Mouse (Mus musculus): Measurements from ENCODE around the gene Tnni2. TPM values are rescaled to one million over a fixed set of nuclear protein-coding genes. Genes with fewer than 3 reads are reported as not detected.

The Tnni2 gene
- polyA plus RNA-seq, 1 experiment, result 1.7 TPM

DNA sequence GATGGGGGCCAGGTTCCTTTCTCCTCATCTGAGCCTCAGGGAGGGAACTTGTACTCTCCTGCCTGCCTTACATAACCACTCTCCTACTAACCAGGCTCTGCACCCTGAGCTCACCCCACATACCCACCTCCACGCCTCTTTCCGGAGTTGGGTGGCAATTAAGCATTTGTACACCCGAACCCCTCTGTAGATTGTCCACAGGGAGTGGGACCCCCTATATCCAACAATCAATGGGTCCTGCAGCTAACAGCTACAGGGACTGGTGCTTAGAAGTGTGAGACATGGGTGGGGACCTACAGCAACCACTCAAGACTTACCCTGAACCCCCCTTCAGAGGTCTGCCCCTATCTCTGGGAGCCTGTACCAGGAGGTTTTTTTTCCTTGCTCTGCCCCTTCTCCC lies 39.1 kb downstream of the Tnni2 start:
- DNase-seq (ENCODE audit: extremely low spot score in 1 of 2, low spot score in 1 of 2), result no peak

DNA sequence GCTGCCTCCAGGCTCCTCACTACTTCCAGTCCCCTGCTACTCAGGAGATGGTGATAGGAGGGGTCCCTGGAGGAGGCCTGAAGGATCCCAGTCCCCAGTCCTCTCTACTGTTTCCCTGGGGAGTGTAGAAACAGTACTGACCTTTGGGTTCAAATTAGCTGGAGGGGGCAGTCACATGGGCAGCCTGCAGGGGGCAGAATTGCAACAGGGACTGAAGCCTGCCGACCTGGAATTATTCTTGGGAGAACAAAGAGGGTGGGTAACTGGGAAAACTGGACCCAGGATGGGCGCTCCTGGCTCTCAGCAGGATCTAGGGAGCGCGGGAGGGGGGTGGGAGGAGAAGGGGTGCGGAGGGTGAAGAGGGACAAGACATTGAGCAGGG lies 39.6 kb downstream of the Tnni2 start:
- DNase-seq (ENCODE audit: extremely low spot score in 1 of 2, low spot score in 1 of 2), result peak in 1 of 2 experiments; percentile 42

DNA sequence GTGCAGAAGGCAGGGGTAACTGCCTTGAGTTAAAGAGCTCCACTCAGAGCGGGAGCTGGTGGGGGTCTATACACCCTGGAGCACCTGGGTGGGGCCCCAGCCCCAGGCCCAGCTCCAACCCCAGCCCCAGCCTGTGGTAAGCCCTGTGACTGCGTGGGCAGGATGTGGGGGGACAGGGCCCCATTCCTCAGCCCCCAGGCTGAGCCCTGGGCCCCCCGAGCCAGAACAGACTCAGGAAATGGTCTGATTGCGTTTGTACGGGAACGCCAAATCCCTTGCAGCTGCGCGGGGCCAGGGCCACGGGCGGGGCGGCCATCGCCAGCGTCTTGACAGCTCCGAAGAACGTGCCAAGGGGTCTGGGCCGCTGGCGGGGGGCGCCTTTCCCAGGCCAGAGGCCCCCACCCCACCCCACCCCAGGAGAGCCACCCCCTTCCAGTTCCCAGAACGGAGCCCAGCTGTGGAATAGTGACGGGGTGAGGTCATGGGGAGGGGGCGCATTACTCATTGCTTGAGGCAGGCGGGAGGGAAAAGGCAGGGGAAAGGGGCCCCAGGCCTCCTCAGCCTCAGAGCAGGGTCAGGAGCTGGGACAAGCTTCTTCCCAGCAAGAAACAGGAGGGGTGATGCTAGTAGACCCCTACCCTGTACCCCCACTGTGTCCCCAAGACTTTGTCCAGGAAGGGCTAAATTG lies 40.1 kb downstream of the Tnni2 start:
- DNase-seq (ENCODE audit: extremely low spot score in 1 of 2, low spot score in 1 of 2), result no peak

DNA sequence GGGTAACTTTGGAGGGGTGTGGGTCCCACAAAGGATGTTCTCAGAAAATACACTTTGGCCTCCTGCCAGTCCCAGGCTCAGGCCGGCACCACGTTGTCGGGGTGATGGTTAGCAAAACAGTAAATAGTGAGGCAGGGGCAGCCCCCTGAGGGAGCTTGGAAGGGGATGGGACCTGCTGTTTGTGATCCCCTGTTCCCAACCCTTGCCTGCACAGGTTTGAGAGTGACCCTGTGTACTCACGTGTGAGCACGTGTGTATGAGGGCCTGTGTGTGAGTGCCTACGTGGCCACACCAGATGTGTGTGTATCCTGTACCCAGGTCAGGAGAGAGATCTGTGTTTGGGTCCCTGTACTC lies 40.6 kb downstream of the Tnni2 start:
- no peak for DNase-seq (ENCODE audit: extremely low spot score in 1 of 2, low spot score in 1 of 2)

DNA sequence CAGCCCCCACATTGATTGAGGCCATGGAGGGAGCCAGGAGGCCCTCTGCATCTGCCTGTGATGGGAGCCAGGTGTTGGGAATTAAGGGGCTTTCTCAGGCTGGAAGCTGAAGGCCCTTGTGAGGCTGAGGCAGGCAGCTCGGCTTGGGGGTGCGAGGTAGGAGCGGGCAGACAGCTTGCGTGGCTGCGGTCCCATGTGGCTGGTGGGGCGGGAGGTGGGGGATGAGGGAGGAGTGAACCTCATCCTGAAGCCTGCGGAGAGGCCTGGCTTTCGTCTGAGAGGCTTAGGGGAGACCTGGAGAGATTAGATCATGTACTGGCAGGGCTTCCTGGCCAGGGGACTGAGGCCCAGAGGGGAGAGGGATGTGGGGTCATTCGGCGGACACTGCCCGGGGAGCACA lies 41.5 kb downstream of the Tnni2 start:
- DNase-seq (ENCODE audit: extremely low spot score in 1 of 2, low spot score in 1 of 2), result no peak

DNA sequence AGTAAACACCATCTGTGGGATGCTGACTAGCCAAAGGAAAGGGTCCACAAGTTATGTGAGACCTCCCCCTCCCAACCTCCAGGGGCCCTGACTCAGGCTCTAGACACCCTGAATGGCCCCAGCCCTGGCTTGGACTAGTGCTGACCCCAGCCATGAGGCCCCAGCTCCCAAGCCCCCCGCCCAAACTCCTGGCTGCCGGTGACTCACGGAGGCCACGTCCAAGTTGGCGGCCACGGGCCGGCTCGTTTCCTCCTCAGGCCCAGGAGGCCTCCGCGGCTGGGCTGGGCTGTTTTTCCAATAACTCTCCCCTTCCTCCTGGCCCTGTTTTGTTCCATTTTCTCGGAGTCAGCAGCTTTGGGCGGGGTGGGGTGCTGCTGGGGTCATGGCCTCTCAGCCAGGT lies 43.2 kb downstream of the Tnni2 start:
- DNase-seq (ENCODE audit: extremely low spot score in 1 of 2, low spot score in 1 of 2), result no peak

DNA sequence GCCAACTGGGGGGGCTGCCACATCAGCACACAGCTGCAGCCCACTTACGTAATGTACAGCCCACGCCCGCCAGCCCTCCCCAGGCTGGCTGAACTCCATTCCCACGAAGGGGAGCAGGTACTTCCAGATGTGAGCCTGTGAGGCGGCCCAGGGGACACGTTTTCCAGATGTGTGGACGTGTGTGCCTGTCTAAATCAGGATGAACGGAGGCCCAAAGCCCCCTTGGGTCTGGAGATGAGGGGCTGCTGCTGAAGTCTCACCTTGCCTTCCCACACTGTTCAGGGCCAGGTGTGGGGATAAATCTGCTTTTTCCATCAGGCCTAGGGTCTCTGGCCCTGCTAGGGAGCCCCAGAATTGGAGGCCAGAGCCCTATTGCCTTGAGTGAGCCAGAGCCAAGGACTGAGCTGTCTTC lies 45.1 kb downstream of the Tnni2 start:
- no peak for DNase-seq (ENCODE audit: extremely low spot score in 1 of 2, low spot score in 1 of 2)

DNA sequence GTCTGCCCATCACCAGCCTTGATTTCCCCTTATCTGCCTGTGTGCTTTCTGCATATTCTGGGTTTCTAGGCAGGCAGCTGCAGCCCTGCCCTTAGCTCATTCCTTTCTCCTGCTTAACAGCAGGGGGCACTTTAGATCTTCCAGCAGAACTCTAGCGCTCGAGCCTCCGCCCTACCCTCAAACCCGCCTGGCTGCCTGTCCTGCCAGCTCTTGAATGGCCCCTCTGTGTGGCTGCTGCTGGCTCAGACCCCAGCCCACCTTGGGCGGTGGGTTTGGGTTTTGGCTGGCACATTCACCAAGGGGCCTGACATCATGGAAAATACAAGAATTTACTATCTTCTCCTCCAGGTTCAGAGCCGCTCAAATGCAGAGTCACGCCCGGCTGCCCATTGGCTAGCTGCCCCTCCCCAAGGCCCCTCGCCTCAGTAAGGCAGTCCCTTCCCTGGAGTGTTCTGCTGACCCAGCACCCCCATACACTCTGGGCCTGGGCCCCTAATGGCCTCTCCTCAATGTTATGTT lies 45.8 kb downstream of the Tnni2 start:
- DNase-seq (ENCODE audit: extremely low spot score in 1 of 2, low spot score in 1 of 2), result peak in 1 of 2 experiments; percentile 58

DNA sequence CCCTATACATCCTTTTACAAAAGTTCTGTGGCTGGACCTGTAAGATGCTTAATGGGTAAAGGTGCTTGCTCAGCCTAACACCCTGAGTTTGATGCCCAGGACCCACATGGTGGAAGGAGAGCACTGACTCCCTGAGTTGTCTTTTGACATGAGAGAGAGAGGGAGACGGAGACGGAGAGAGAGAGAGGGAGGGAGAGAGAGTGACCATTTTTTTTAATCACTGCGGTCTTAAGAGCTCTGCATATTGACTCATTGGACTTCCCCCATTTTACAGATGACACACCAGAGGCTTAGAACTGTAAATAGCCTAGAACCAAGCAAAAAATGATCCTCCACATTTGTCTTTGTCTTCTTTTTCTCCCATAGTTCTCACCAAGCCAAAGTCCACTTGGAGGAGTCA lies 46.4 kb downstream of the Tnni2 start:
- DNase-seq (ENCODE audit: extremely low spot score in 1 of 2, low spot score in 1 of 2), result no peak

DNA sequence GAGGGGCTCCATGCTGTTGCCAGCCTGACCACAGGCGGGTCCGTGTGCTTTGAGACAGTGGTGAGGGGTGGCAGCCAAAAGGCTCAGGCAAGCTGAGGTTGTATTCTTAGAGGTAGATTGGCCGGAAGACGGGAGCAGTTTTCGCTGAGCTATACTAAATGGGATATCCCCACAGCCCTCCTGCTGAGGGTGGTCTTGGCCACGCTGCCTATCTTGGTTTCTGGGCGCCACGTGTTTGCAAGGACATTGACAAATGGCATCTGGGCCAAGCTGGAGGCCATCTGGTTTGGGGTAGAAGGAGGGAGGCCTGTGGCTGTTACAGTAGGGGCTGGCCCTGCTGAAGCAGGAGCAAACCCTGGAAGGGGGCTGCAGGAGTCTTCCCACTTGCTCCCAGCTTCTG lies 51.9 kb downstream of the Tnni2 start:
- no peak for DNase-seq (ENCODE audit: extremely low spot score in 1 of 2, low spot score in 1 of 2)

Other genes with a start within 250 kb of the Tnni2 start
- 0.06 and 0.13 TPM in 2 replicates for gene Krtap5-3, start 240.4 kb upstream of the Tnni2 start, polyA plus RNA-seq (2012; rRNA removed)
- gene Gm7579, start 229.9 kb upstream of the Tnni2 start, polyA plus RNA-seq (2012; rRNA removed), result not detected in 2 replicates
- gene Krtap5-5, start 211.8 kb upstream of the Tnni2 start, polyA plus RNA-seq (2012; rRNA removed), result not detected in 2 replicates
- not detected in 2 replicates for gene Gm40460, start 200.7 kb upstream of the Tnni2 start, polyA plus RNA-seq (2012; rRNA removed)
- gene Gm2431, start 183.5 kb upstream of the Tnni2 start, polyA plus RNA-seq (2012; rRNA removed), result not detected in 2 replicates
- not detected in 2 replicates for gene Gm4559, start 167.4 kb upstream of the Tnni2 start, polyA plus RNA-seq (2012; rRNA removed)
- 0.21 TPM in 1 of 2 replicates, not detected in the other for gene Krtap5-1, start 144.7 kb upstream of the Tnni2 start, polyA plus RNA-seq (2012; rRNA removed)
- gene Krtap5-4, start 138.3 kb upstream of the Tnni2 start, polyA plus RNA-seq (2012; rRNA removed), result not detected in 2 replicates
- gene Ifitm10, start 68.1 kb upstream of the Tnni2 start, polyA plus RNA-seq (2012; rRNA removed), result 36.7 and 45.5 TPM in 2 replicates
- 0.17 and 0.40 TPM in 2 replicates for gene Gm49369, start 59.1 kb upstream of the Tnni2 start, polyA plus RNA-seq (2012; rRNA removed)
- 383 and 391 TPM in 2 replicates for gene Ctsd, start 53.8 kb upstream of the Tnni2 start, polyA plus RNA-seq (2012; rRNA removed)
- not detected in 2 replicates for gene Syt8, start 7.0 kb upstream of the Tnni2 start, polyA plus RNA-seq (2012; rRNA removed)
- 11.0 and 11.2 TPM in 2 replicates for gene Lsp1, start 19.0 kb downstream of the Tnni2 start, polyA plus RNA-seq (2012; rRNA removed)
- 0.50 and 1.8 TPM in 2 replicates for gene Tnnt3, start 57.0 kb downstream of the Tnni2 start, polyA plus RNA-seq (2012; rRNA removed)
- gene Mrpl23, start 90.9 kb downstream of the Tnni2 start, polyA plus RNA-seq (2012; rRNA removed), result 81.6 and 81.9 TPM in 2 replicates
- gene Igf2, start 225.0 kb downstream of the Tnni2 start, polyA plus RNA-seq (2012; rRNA removed), result 60.6 and 81.1 TPM in 2 replicates
- gene Gm49394, start 228.1 kb downstream of the Tnni2 start, polyA plus RNA-seq (2012; rRNA removed), result 0.10 and 0.27 TPM in 2 replicates

Measured in frontal cortex, adult 2 months (tissue).